Mouse (Mus musculus): Measurements from ENCODE around the gene Ap3s2.

DNA sequence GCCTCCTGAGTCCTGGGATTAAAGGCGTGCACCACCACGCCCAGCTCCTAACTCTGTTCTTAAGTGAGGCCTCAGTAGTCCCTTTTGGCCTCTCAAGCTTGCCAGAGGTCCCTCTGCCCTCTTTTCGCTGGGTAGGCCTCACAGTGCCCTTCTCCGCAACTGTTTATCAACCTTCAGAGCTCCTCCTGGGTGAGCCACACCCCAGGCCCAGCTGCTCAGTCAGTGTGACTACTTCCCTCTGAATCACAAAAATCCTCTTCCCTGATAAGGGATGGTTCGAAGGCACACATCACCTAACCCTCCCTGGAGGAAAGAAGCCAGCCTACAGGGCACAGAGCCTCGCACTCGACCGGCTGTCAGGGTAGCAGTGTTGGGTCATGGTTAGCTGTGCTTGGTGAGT is 58.7 kb downstream of the Ap3s2 start:
- TF ChIP-seq CTCF (IDR thresholded peaks at IDR 0.05; ENCODE audit: control insufficient read depth, insufficient read depth, low read length) (no peak), POLR2A (IDR thresholded peaks at IDR 0.05; ENCODE audit: borderline replicate concordance, control insufficient read depth, low read depth, low read length) (no peak)

Measured in bone marrow, adult 2 months (tissue).